Mouse (Mus musculus) ovary, adult 2 months (tissue): Measurements from ENCODE around the gene Ccl21b. TPM values are rescaled to one million over a fixed set of nuclear protein-coding genes. Genes with fewer than 3 reads are reported as not detected.

Experiments used
- polyA plus RNA-seq: library from polyadenylated mRNA; depleted of rRNA; stranded (reverse); fragments of >200 nt; gene quantifications from 2 replicates; pipeline ENCODE4 v1.2.3, GENCODE M21; 2012; rRNA removed

The Ccl21b gene
- not detected in 2 replicates for polyA plus RNA-seq

GRCm38 (mm10) chr4:42255467-42255866 is at the start of gene Ccl21b:
TSS of gene Ccl21b (plus strand) at chr4:42255767.

DNA sequence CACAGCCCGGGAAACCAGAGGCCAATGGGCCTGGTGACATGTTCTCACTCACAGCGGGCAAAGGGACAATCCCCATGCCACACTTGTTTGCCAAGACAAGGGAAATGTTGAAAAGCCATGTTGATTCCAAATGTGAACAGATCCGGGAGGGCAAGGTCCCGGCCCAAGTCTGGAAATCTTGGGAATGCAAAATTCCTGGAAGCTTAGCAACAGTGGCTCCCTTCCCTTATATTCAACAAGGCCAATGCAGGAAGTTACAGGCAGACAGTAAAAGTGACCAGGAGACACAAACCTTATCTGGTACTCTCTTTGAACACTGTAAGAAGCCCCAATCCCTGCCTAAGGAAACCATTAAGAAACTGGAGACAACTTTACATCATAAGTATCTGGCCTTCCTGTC is 15.2 kb upstream of the Ccl21b start, which contains the start of gene Gm10600:
Gene Gm10600, plus strand, starts transcription at position 301 of the 400 bp plus-strand sequence.

DNA sequence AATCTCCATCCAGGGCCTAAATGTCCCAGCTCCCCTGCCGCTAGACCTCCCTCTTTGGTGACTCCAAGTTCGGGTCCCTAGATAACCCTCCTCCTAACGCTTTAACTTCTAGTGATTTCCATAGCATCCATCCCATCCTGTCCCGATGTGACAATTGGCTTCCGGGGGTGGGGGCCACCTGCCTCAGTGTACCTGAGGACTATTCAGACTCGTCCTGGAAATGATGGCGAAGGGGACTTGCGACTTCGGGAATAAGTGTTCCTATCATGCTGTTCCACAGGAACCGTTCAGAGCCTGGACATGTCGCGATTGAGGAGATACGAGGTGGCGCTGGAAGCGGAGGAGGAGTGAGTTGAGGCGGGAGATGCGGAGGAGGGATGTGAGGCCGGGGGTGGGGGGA is 38.4 kb downstream of the Ccl21b start, which contains the start of gene Gm21953:
Gene Gm21953, plus strand, starts transcription at position 301 of the 400 bp plus-strand sequence.

Other genes with a start within 250 kb of the Ccl21b start
- 0.08 and 0.16 TPM in 2 replicates for gene Gm21093, start 221.0 kb upstream of the Ccl21b start, polyA plus RNA-seq
- gene Gm3893, start 164.6 kb upstream of the Ccl21b start, polyA plus RNA-seq = not detected in 2 replicates
- not detected in 2 replicates for gene Gm13304, start 140.9 kb upstream of the Ccl21b start, polyA plus RNA-seq
- not detected in 2 replicates for gene Gm13306, start 102.3 kb upstream of the Ccl21b start, polyA plus RNA-seq
- not detected in 2 replicates for gene Gm13305, start 87.2 kb upstream of the Ccl21b start, polyA plus RNA-seq
- not detected in 2 replicates for gene Gm10600, start 15.1 kb upstream of the Ccl21b start, polyA plus RNA-seq
- gene Gm21953, start 38.5 kb downstream of the Ccl21b start, polyA plus RNA-seq = not detected in 2 replicates
- gene Fam205a3, start 62.6 kb downstream of the Ccl21b start, polyA plus RNA-seq = not detected in 2 replicates
- gene Gm21586, start 183.6 kb downstream of the Ccl21b start, polyA plus RNA-seq = not detected in 2 replicates
- gene Gm2163, start 211.0 kb downstream of the Ccl21b start, polyA plus RNA-seq = 0.12 and 0.13 TPM in 2 replicates